Mouse (Mus musculus) neutrophil, adult 83 days (primary cell): ENCODE results near the gene Zbtb16. TPM values are rescaled to one million over a fixed set of nuclear protein-coding genes. Genes with fewer than 3 reads are reported as not detected.

Source experiments
- total RNA-seq, 2 experiments: library from RNA; stranded (reverse); gene quantifications; one replicate each; pipeline ENCODE4 v1.2.4; 2023

Gene Zbtb16
- total RNA-seq: 1 to 10 TPM; 5.3 to 6.3 TPM

DNA sequence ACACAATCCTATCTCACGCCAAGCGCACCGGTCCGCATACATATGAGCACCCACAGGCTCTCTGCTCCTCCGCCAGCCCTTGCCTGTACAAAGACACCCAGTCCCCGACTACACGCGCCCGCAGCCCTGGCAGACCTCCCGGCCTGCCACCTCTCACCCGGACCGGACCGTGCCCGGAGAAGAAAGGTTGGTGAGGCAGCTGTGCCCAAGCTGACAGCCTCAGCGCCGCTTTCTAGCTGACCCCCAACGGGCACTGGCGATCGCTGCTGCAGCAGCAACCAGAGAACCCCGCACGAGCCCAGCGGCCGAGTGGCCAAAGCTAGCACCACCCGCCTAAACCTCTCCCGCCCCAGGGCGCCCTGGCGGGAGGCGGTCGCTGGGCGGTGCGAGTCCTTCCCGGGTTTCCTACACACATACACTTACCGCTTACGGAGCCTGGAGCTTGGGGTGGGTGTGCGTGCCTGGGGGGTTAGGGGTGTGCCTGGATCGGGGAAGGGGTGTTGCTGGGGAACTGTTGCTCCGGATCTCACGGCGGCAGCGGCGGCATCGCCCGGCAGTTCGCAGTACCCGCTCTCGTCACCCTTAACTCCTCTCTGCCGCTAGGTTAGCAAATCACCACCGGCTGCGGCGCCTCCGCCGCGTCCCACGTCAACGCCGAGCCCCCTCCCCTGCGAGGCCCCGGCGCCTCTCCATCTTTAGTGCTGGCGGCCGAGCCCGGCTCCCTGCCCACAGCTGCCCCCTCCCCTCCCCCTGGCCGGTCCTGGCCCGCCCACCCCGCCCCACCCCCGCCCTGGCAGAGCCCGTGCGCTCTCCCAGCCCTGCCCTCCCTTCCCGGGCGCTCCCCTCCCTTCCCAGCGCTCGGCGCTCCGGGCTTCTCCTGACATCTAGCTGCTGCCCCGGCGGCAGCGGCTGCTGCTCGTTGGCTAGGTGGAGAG lies at the start of gene Zbtb16:
TSS of gene Zbtb16 (minus strand) at position 592 of the 935 bp plus-strand sequence.

DNA sequence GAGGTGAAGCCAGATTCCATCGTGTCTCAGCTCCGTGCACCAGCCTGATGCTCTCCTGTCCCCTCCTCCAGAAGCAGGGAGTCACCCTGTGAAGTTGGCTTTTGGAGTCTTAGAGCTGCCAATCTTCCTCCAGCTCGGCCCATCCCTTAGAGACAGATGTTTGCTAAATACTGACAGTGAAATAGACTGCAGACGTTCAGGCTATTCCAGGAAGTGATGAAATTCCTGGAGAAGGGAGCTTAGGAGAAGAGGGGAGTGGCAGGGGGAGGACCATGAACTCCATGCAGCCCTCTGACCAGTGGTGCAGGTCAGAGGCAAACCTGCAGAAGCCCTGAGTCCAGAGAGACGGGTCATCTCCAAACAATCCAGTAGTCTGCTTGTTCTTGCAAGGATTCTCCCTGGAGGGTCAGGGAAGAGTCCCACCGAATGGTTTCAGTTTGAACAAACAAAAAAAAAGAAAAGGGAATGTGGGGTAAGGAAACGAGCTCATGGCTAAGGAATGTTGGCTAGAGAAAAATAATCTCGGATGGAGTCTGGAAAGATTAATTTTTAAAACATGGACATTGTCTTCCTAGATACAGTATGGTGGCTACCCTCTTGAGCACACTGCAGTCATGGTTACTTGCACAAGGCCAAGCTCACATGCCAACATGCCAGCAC lies 231.0 kb downstream of the Zbtb16 start, which contains the start of gene Nnmt:
TSS of gene Nnmt (minus strand) at position 215 of the 660 bp plus-strand sequence.

Other genes with a start within 250 kb of the Zbtb16 start
- not detected for gene Nnmt, start 231.1 kb downstream of the Zbtb16 start, total RNA-seq
- gene Htr3a, start 74.9 kb upstream of the Zbtb16 start, total RNA-seq: not detected
- not detected for gene Htr3b, start 128.8 kb upstream of the Zbtb16 start, total RNA-seq
- 1 to 10 TPM; 9.3 to 9.8 TPM for gene Usp28, start 149.2 kb upstream of the Zbtb16 start, total RNA-seq
- gene Zw10, start 219.4 kb upstream of the Zbtb16 start, total RNA-seq: 10 to 100 TPM; 24.7 to 25.2 TPM
- gene Tmprss5, start 245.0 kb upstream of the Zbtb16 start, total RNA-seq: not detected